Mouse (Mus musculus) kidney, postnatal 14 days (tissue): ENCODE results near the gene Mpp6.
A peak's percentile ranks its signal among the peaks of the same experiment; 100 is the strongest.

Experiments used
- DNase-seq: peaks from one replicate; pipeline ENCODE4 v3.0.0; 2022; ENCODE audit warnings: mixed read lengths

The Mpp6 gene

DNA sequence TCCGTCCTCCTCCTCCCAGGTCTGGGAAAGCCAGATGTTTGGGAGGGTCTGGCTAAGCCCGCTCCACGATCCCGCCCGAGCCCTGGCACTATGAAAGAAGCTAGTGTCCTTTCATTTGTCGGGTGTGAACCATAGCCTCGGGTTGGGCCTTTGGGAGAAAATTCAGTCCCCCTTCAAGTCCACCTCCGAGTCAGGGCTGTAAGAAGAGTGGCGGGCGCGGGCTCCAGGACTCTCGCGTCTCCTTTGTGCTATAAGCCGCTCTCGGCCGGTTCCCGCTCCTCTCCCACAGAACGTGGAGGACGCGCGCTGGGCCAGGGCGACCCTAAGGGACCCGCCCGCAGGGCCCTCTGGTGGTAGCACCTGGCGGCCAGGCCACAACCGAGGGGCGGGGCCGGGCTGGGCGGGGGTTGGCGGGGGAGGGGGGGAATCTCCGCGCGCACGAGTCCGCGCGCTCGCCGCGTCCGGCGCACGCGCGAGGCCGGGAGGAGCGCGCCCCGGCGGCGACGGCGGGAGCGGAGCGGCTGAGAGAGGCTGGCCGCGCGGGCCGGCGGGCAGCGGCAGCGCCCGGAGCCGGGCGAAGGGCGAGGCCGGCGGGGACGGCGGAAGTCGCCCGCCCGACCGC, at the start of gene Mpp6:
TSS of gene Mpp6 (plus strand) at position 485 of the 622 bp plus-strand sequence.
- peak; percentile 92 for DNase-seq

DNA sequence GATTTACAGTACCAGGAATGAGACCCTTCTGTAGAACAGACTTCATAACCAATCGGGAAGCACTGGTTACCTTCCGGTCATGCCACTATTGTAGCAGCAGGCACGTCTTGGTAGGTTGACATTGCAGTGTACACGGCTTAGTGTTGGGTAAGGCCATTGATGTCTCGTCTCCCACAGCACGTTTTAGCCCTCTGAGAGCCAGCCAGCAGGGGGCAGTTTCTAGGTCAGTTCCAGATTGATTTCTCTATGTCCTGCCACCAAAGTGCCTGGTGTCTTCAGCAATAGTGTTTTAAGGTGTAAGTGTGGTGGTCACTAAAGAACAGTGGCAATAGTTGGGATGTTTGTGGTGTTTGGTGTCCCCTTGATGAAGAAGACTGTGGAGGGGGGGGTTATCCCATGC, 43.9 kb upstream of the Mpp6 start:
- DNase-seq = no peak

DNA sequence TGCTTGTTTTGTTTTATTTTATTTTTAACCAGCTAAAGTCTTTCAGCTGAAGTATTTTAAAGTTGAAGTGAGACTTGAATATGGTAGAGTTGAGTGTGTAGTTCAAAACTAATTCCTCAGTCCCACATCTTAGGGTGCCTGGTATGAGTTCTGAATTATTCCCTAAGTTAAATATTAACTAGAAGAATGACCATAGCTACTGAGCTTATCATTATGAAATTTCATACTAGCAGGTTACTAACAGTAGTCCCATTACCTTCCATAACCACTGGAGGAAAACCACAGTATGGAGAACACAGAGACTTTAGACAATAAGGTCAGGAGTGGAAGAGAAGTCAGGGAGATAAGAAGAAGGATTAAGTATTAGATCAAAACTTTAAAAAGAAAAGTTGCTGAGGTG, 41.6 kb upstream of the Mpp6 start:
- no peak for DNase-seq

DNA sequence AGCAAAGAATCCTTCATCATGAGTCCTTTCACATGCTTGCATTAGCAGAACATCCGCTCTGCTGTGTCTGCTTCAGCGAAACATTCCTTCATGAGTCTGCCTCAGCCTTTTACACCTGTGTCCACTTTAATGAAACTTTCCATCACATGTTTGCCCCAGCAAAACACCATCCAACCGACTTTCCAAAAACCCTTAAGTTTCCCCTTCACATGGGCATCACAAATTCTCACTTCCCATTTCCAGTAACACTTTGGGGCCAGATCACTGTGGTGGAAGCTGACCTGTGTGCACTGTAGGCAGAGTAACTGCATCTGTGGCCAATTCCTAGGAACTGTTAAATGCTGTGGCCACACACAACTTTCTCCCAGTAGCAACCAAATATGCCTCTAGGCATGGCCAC, 34.8 kb upstream of the Mpp6 start:
- no peak for DNase-seq

DNA sequence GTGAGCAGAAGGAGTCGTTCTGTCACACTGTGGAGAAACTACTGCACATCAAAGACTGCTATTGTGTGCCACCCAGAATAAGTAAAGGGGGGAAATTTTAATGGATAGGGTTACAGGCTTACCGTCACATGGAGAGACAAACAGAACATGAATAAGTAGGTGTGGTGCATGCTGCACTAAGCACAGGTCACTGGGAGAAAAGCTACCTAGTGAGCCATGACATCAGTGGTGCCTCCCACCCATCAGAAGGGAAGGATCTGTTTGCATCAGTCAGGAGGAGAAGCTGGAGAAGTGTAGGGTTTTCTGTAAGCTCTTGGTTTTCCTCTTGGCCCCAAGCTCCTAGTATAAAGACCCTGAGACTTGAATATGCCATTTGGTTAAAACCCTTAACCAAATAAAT, 33.6 kb upstream of the Mpp6 start:
- DNase-seq = no peak

DNA sequence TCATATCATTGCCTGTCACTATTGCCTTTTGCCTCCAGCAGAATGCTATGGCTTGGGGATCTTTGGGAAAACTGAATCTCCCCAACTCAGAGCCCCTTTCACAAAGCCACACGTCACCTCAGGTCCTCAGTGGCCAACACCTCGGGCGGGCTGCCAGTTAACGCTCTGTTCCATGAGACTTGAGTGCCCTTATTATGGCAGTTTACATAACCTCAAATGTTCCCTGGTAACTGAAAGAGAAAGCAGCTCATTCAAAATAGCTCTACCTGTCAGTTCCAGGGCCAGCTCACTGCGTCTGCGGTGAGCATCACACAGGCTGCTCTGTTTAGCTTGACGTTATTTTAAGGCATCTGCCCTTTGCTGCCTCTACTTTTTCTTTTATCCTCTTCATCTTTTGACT, 29.6 kb upstream of the Mpp6 start:
- DNase-seq = no peak

DNA sequence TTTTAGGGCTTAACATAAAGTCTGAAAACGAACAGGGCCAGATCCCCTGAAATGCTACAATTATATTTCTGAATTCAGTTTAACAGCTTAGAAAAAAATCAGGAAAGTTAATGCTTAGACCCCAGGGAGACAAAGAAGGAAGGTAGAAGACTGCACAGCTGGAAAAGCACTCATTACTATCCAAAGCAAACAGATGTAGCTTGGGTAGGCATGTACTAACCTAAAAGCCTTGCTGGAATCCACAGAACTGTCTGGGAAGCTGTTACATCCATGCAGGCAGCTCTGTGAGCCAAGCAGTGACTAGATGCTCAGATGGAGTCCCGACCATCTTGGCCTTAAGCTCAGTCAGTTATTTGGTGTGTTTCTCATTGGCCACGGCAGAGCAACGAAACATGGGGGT, 24.8 kb upstream of the Mpp6 start:
- no peak for DNase-seq

DNA sequence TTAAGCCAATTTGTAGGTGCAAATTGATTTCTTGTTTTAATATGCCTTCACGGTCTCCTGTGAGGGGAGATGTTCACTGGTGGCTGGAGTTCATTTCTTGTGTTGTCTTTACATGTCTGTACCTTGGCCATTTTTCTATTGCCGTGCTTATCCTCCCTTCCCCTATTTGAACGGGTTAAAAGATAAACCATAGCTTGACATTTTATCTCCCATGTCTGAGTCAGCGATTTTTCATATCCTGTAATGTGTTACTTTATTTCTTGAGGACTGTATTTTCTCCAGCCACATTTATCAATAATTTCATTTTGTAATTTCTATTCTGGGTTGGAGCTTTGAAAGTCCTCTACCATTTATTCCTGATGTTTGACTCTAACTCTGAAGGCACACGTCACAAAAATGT, 20.7 kb upstream of the Mpp6 start:
- no peak for DNase-seq

DNA sequence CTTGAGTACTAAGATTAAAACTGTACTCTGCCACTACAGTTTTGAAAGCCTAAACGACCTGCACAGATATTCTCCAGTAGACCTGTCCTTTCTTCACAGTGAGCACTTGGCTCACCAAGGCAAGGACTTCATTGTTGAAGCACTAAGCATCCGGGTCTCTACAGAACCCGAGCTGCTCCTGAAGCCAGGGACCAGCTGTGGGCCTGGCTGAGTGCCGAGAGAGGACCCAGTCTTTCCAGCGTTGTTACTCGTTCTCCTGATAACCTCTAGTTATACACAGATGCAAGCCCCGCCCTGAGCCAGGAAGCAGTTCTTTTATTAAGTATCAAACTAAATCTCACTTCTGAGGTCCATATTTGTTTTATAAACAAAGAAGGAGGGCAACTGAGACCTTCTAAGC, 19.8 kb upstream of the Mpp6 start:
- peak; percentile 46 for DNase-seq

DNA sequence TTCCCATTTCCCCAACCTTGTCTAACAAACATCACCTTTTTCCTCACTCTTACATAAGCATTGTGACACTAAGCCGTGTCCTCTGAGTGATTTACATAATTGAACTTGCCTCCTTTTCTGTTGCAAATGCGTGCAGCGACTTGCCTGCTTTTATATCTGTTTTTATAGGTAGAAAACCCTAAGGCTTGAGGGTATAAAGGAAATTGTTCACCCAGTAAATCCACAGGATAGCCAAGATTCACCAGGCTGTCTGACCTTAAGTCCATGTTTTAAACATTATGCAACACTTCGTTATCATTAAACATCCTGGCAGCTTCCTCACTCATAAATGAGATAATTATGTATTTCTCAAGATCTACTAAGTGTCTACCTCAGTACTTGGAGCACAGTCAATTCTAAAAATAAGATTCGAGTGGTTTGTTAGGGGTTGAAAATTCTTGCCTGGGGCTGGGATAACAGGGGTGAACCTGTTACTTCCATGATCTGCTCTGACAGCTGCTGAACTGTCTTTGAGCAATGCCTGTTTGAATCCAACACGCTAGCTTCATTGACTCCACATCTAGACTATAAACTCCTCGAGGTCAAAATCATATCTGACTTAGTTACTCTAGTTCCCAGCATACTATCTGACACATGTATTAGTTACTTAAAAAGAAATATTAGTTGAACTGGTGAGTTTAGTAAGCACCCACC, 18.4 kb upstream of the Mpp6 start:
- DNase-seq = no peak

DNA sequence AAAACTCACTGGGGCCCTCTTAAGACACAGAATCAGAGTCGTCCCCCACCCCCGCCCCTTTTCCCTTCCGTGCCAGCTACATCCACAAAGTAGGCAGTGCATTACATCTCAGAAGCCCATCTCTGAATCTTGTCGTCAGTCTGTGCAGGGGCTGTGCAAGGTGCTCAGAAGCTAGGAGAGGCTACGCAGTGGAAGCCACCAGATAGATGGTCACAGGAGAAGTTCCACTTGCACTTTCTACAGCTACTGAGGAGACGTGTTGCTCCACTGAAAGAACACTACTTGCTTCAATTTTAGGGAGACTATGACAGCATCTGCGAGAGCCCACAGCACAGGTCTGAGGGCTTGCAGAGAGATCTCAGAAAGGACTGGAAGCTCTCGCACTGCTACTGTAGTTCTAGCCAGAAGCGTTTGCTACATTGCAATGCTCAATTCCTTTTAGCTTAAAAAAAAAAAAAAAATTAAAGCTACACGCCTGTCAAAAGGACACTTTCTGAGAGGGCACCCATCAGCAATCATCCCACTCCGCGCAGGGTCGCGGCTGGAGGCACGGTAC, 762 bp upstream of the Mpp6 start:
- DNase-seq = no peak

DNA sequence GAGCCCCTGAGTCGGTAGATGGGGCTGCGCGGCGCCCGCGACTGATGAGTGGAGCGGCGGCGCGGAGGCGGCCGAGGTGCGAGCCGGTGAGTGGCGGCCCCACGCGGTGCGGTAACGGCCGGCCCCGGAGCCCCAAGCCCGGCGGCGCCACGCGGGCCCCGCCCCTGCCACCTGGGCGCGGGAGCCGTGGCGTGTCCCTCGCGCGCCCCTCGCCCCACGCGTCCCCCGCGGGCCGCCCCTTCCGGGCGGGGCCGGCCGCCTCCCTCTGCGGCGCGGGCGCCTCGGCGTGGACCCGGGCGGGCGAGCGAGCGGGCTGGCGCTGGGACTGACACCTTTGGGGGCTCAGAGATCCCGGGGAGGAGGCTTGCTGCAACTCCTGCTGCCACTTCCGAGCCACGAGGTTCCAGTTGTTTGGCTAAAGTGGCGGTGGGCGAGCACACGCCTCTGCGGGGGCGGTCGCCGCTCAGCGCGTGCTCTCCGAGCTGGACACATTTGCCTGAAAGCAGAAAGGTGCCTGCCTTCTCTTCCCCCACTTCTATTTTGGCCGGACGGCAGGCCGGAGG, 419 bp downstream of the Mpp6 start:
- DNase-seq = no peak

DNA sequence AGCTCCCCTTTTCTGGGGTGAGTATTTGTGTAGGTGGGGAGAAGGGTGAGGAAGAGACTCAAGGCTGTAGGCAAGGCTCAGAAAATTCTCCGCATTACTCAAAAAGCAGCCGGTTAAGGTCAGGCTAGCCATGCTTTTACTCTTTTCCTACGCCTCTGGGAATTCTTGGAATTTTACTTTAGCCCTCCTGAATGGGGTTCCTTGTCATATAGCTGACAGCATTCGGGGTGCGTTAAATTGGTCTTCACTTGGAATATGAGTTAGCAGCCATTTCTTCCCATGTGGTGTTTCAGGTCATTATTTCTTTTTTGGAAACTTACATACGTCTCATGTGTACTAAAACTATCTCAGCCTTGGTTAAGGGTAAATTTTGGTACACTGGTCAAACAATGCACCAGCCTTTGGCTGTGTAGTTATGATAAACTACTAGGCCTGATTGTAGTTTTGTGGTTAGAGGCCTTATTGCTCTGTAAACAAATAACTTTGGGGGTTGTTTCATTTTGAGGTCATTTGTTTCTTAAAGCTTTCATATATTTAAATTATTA, 1.1 kb downstream of the Mpp6 start:
- no peak for DNase-seq

DNA sequence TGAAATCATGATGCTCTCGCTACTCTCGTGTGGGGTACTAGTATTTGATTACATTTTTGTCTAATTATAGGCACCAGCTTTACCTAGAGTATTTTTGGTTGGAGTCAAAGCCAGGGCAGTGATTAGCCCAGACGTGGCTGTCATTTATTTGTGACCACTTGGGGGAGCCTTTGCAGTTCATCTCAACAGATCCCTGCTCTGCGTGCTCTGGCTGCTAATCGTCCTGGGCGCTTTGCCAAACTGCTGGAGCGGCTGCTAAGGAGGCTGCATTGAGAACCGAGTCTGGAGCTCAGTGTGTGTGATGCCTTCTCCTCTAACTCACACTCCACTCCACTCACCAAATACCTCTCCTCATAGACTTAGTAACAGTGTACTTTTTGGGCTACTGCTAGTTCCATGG, 2.7 kb downstream of the Mpp6 start:
- DNase-seq = peak; percentile 97

DNA sequence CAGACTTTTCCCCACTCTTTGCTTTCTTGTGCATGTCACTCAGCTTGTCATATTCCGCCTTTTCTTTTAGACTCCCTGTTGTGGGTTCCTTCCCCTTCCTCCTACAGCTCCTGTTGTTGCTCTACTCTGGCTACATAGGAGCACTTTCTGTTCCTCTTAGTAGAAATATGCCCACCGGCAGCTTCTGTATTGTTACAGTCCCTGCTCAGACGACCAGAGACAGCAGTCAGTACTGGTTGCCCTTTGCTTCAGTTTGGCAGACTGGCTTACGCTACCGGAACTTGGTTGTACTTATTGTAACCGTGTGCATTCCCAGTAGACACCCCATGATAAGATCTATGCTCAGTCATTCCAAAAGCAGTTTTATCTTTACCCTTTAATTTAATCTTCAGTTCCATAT, 4.2 kb downstream of the Mpp6 start:
- no peak for DNase-seq

DNA sequence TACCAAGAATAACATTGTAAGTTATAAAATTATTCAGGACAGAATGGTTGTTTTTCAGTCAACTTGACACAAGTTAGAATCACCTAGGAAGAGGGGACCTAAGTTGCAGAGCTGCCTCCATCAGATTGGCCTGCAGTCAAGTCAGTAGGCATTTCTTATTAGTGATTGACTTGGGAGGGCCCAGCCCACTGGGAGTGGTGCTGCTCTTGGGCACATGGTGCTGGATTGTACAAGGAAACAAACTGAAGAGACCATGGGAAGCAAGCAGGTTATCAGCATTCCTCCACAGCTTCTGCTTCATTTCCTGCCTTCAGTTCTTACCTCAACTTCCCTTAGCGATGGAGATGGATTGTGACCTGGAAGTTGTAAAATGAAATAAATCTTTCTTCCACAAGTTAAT, 10.9 kb downstream of the Mpp6 start:
- no peak for DNase-seq

DNA sequence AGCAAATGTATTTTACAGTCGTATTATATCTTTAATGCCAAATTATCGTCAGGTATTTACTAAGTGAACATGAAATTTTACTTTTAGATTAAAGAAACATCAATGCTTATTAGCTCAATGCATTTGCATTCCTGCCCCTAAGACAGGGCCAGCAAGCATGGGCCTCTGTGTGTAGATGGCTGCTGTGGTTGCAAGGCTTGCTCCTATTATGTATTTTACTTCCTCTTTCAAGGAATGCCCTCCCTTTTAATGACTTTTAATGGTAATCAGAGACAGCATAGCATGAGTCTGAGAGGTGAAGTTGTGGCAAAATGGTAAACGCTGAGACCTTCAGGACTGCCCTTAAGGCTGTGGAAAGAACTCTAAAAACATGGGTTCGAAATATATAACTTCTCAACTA, 12.8 kb downstream of the Mpp6 start:
- DNase-seq = no peak

DNA sequence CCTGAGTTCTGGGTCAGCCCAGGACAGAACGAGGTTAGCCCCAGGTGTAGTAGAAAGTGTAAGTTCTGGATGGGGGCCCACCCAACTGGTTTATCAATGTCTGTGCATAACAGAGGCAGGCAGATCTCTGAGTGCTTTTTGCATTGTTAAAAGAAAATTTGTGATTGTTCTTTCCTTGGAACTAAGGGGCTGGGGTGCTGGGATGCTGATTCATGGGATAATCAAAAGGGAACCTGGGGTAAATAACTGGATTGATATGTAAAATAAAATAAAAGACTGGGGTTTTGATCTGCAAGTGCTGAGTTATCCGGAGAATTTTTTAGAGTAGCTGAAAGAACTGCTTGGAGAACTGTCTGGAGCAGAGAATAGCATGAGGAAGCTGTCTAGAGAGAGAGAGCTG, 14.2 kb downstream of the Mpp6 start:
- no peak for DNase-seq

DNA sequence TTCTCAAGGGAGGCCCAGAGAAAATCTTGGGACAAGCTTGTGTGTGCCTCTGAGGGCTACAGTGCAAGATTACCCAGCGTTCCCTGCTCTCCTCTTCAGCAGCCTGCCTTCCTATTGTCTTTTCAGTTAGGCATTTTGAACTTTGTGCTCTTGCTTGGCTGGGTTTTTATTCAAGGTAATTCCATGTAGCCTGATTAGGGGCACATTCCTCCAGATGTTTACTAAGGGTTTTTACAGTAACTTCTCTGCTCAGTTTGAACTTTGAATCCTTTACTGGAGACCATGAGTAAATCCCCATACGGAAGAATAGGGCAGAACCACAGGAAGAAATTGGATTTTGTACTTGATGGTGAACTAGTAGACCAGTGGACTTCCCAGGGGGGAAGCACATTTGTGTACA, 16.3 kb downstream of the Mpp6 start:
- DNase-seq = peak; percentile 34

DNA sequence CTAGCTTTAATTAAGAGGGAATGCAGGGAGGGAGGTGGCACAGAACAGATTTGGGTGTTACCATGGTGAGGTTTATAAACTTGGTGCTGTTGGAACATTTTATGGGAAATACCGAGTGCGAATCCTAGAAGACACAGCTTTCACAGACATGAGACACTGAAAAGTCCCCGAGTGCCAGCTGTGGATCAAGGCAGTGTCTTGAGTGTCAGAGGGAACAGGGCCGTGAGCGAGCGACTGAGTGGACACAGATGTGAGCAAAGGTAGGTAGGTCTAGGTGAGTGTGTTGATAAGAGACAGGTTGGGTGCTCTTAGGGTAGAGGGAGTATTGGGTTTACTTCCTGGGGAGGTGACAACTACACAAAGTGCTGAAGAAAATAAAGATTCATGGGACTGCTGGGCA, 17.5 kb downstream of the Mpp6 start:
- no peak for DNase-seq

DNA sequence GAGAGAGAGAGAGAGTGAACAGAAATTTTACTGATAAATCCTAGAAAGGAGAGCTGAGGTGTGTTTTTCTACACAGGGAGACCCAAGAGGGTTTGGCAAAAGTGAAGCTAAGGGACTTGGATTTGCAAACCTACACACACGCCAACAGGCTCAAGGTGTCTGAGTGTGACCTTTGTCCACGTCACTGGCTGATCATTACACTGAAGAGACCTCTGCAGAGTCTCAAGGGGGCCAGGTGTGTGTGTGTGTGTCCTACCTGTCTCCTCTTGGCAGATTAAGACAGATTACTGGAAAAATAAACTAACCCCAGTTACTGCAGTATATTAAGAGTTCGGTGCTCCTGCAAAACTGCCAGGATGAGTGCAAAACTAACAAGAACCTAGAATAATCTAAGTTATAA, 27.6 kb downstream of the Mpp6 start:
- peak; percentile 61 for DNase-seq

DNA sequence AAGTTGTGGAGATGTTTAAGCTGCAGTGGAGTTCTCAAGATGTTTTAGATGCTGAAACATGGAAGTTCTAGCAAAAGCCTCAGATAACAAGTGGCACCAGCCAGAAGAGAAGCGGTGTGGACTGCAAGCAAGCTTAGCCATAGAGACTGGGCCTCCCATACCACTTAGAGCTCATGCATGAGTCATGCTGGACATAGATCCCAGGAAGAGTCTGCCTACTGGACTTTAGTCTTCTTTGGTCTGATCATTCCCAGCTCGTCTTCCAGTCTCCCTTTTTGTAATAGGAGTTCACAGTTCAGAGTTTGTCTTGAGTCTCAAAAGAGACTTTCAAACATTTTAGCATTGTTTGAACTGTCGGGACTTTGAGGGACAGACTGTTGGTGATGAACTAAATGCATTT, 29.5 kb downstream of the Mpp6 start:
- no peak for DNase-seq

DNA sequence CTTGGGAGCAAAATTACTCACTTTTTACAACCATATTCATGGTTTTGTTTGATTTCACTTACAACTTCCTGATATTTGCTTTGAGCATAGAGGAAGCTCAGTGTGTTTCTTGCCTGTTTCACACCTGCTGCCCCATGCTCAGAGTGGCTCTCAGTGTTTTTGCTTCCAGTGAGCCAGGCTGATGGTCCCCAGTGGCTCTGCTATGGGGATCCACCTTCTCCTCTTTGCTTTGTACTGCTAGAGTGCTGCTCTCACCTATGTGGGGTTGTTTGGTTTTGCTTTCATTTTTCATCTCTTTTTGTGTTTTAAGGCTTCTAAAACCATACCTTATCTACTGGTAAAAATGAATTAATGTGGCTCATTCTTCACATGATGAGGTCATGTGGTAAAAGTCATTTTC, 36.1 kb downstream of the Mpp6 start:
- no peak for DNase-seq

DNA sequence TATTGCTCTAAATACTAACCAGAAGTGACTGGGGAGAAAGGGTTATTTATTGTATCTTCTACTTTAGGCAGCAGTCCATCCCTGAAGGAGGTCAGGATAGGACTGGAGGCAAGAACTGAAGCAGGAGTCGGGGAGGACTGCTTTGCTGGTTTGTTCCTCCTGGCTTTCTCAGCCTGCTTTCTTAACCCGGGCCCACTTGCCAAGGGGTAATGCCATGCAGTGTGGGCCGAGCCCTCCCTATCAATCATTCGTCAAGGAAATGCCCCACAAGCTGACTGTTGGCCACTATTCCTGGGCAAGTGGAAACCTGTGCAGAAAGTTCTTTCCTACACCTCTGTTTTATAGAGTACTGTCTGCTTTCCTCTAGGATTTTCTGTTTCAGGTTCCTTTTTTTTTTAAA, 39.3 kb downstream of the Mpp6 start:
- DNase-seq = no peak
